24 mouse cellular contexts compared by ENCODE assay signal in genomic region chr14:26625301-26625700, GRCm38 (mm10). TPM values are rescaled to one million over a fixed set of nuclear protein-coding genes. Genes with fewer than 3 reads are reported as not detected.
DNase-seq lines count a peak whose midpoint lies in the region; ATAC-seq and TF ChIP-seq lines count a peak whose summit lies in the region.
"Had no signal": no experiment of that assay in that cellular context is flagged by ENCODE, and none has a peak within 500 bp of the region (broad histone marks: within the 10 kb centered on the region; RNA-seq: fewer than 3 reads in every experiment).

No protein-coding gene starts in this region.

- H3K79me2 ChIP-seq in MEL (ENCODE audit: control insufficient read depth, insufficient read depth, low read length, poor library complexity) = no peaks in the 10 kb centered on the region

- no peak for TF ChIP-seq CTCF in kidney, postnatal 0 days (IDR thresholded peaks at IDR 0.05; ENCODE audit: low read depth)
- TF ChIP-seq CTCF in MEL (IDR thresholded peaks at IDR 0.05 in 2 of 3, conservative IDR thresholded peaks at IDR 0.05 in 1 of 3; ENCODE audit: control insufficient read depth in 1 of 3, insufficient read depth in 1 of 3, low read depth in 2 of 3, low read length in 3 of 3, poor library complexity in 1 of 3, severe bottlenecking in 1 of 3) = no peak

- 0 out of 2 replicates have a peak overlapping the region, but pooled peaks have one; percentile 4 for H3K9ac ChIP-seq in kidney, postnatal 0 days (ENCODE audit: low read depth, low read length)
- H3K9ac ChIP-seq in MEL (ENCODE audit: control insufficient read depth, low read depth, low read length, poor library complexity, severe bottlenecking) = no peak overlapping the region
- H3K9ac ChIP-seq: embryonic facial prominence, embryonic 13.5 days; embryonic facial prominence, embryonic 15.5 days; forebrain, embryonic 12.5 days had no signal

- no peaks in the 10 kb centered on the region for H3K9me3 ChIP-seq in kidney, postnatal 0 days (replicated peaks; ENCODE audit: low read length)
- no peaks in the 10 kb centered on the region for H3K9me3 ChIP-seq in MEL (replicated peaks; ENCODE audit: insufficient read depth, low read length)
- H3K9me3 ChIP-seq: embryonic facial prominence, embryonic 13.5 days; embryonic facial prominence, embryonic 15.5 days; forebrain, embryonic 10.5 days; forebrain, embryonic 12.5 days had no signal

- peaks cover 56% of the 10 kb centered on the region for H3K36me3 ChIP-seq in kidney, postnatal 0 days (ENCODE audit: insufficient read depth, low read length)
- peaks cover 16 to 21% of the 10 kb centered on the region in 2 experiments for H3K36me3 ChIP-seq in MEL (ENCODE audit: control insufficient read depth in 1 of 2, insufficient read depth in 2 of 2, low read length in 2 of 2)

- TF ChIP-seq EP300 in MEL (IDR thresholded peaks at IDR 0.05; ENCODE audit: low read depth in 1 of 2, low read length in 2 of 2) = no peak

- 81% methylated on average over 4 of the region's 4 CpGs for WGBS in kidney, postnatal 0 days

- no peak for ATAC-seq in kidney, postnatal 0 days (replicated peaks; ENCODE audit: low FRiP score, low read depth)
- ATAC-seq: activated CD4-positive, CD25-positive, alpha-beta regulatory T cell, adult 4 months; forebrain, embryonic 14.5 days; forebrain, embryonic 16.5 days had no signal

- H3K27me3 ChIP-seq in kidney, postnatal 0 days (ENCODE audit: insufficient read depth, low read length) = no peaks in the 10 kb centered on the region
- no peaks in the 10 kb centered on the region for H3K27me3 ChIP-seq in MEL (ENCODE audit: control insufficient read depth in 1 of 2, insufficient read depth in 2 of 2, low read length in 2 of 2)
- H3K27me3 ChIP-seq: embryonic facial prominence, embryonic 13.5 days; embryonic facial prominence, embryonic 15.5 days; forebrain, embryonic 12.5 days had no signal

- no peak for TF ChIP-seq POLR2A in MEL (IDR thresholded peaks at IDR 0.05; ENCODE audit: control insufficient read depth in 1 of 2, insufficient read depth in 1 of 2, low read depth in 1 of 2, low read length in 2 of 2, poor library complexity in 1 of 2)

- TF ChIP-seq RAD21 in MEL (IDR thresholded peaks at IDR 0.05; ENCODE audit: low read depth, low read length) = no peak

- H3K27ac ChIP-seq in kidney, postnatal 0 days = no peak overlapping the region
- no peak overlapping the region for H3K27ac ChIP-seq in MEL (ENCODE audit: control insufficient read depth, low read depth, low read length)
- H3K27ac ChIP-seq: embryonic facial prominence, embryonic 13.5 days; embryonic facial prominence, embryonic 15.5 days; forebrain, embryonic 10.5 days; forebrain, embryonic 12.5 days had no signal

- H3K4me2 ChIP-seq in kidney, postnatal 0 days (ENCODE audit: low read length) = no peak overlapping the region
- H3K4me2 ChIP-seq: embryonic facial prominence, embryonic 13.5 days; embryonic facial prominence, embryonic 15.5 days; forebrain, embryonic 12.5 days had no signal

- no peak overlapping the region for H3K4me3 ChIP-seq in kidney, postnatal 0 days (replicated peaks; ENCODE audit: low read depth, low read length)
- no peak overlapping the region for H3K4me3 ChIP-seq in MEL (ENCODE audit: control insufficient read depth in 1 of 2, insufficient read depth in 1 of 2, low read depth in 2 of 2, low read length in 2 of 2)
- H3K4me3 ChIP-seq: embryonic facial prominence, embryonic 13.5 days; embryonic facial prominence, embryonic 15.5 days; erythroblast, embryonic 14.5 days; forebrain, embryonic 10.5 days; forebrain, embryonic 12.5 days had no signal

- no peak for DNase-seq in kidney, postnatal 0 days (ENCODE audit: low spot score)
- no peak for DNase-seq in kidney, adult 11 months
- peak; percentile 49 for DNase-seq in MEL (ENCODE audit: low read depth, low spot score)
- peak; percentile 4 for DNase-seq in NIH3T3 (ENCODE audit: low read depth)
- DNase-seq in T-cell, adult 2 months (ENCODE audit: low spot score) = no peak
- DNase-seq in adipocyte (ENCODE audit: low spot score) = no peak
- DNase-seq: adrenal gland, adult 2 months; adrenal gland, postnatal 10 days; adrenal gland, postnatal 25 days; cerebellum, adult 11 months; cerebellum, adult 18-20 months; cerebellum, adult 8-10 months; cerebellum, adult 9-11 months; cerebellum, postnatal 14 days; cerebellum, postnatal 36 days; embryo, embryonic 11 days had no signal

- no peaks in the 10 kb centered on the region for H3K4me1 ChIP-seq in kidney, postnatal 0 days (replicated peaks; ENCODE audit: insufficient read depth, low read length)
- H3K4me1 ChIP-seq in MEL (ENCODE audit: control insufficient read depth in 1 of 2, insufficient read depth in 2 of 2, low read length in 2 of 2) = peaks cover 8 to 14% of the 10 kb centered on the region in 2 experiments
- H3K4me1 ChIP-seq: embryonic facial prominence, embryonic 13.5 days; embryonic facial prominence, embryonic 15.5 days; forebrain, embryonic 10.5 days; forebrain, embryonic 12.5 days had no signal

TF ChIP-seq in MEL, 35 proteins besides CTCF, POLR2A, EP300 and RAD21:
- TF ChIP-seq MAX (IDR thresholded peaks at IDR 0.05; ENCODE audit: low read length) (0 out of 2 replicates have a peak, but pooled peaks have one; percentile 23), ETS1 (IDR thresholded peaks at IDR 0.05; ENCODE audit: low read depth, low read length) (peak; percentile 44; the same call in 1 of the 2 replicates), SIN3A (IDR thresholded peaks at IDR 0.05; ENCODE audit: low read length) (peak; percentile 36; the same call in 1 of the 2 replicates), CHD2 (IDR thresholded peaks at IDR 0.05; ENCODE audit: low read length) (no peak), ZC3H11A (IDR thresholded peaks at IDR 0.05; ENCODE audit: low read depth, low read length) (no peak), MYB (IDR thresholded peaks at IDR 0.05; ENCODE audit: low read depth, low read length) (no peak), NRF1 (IDR thresholded peaks at IDR 0.05; ENCODE audit: insufficient read depth, low read depth, low read length, poor library complexity, severe bottlenecking) (no peak), MXI1 (IDR thresholded peaks at IDR 0.05; ENCODE audit: low read depth, low read length) (peak; percentile 78; the same call in 1 of the 2 replicates)

RNA-seq across cellular contexts. Expression of gene Arf4, which starts 12.6 kb away (rescaled TPM):
- polyA plus RNA-seq in kidney, postnatal 0 days (2015; fragmentation: Nextera tagmentation; extraction: Ambion mirVana) = 519 and 548 TPM in 2 replicates
- 50.9 and 51.5 TPM in 2 replicates for total RNA-seq in MEL (2012; rRNA removed)
- 10 to 100 TPM in 1 of 2 experiments, not detected in 1; 87.6 TPM for polyA plus RNA-seq in MEL (2012; ENCODE audit: insufficient read depth in 1 of 2, insufficient read length in 2 of 2, low read depth in 1 of 2, low replicate concordance in 2 of 2, missing spikeins in 1 of 2)

RNA-seq across cellular contexts. Expression of gene Pde12, which starts 44.4 kb away (rescaled TPM):
- 8.8 and 9.2 TPM in 2 replicates for polyA plus RNA-seq in kidney, postnatal 0 days (2015; fragmentation: Nextera tagmentation; extraction: Ambion mirVana)
- 15.7 and 18.0 TPM in 2 replicates for total RNA-seq in MEL (2012; rRNA removed)
- 10 to 100 TPM in 1 of 2 experiments, not detected in 1; 19.8 TPM for polyA plus RNA-seq in MEL (2012; ENCODE audit: insufficient read depth in 1 of 2, insufficient read length in 2 of 2, low read depth in 1 of 2, low replicate concordance in 2 of 2, missing spikeins in 1 of 2)

RNA-seq across cellular contexts. Expression of gene Dennd6a, which starts 51.6 kb away (rescaled TPM):
- polyA plus RNA-seq in kidney, postnatal 0 days (2015; fragmentation: Nextera tagmentation; extraction: Ambion mirVana) = 29.2 and 33.6 TPM in 2 replicates
- 13.1 and 14.6 TPM in 2 replicates for total RNA-seq in MEL (2012; rRNA removed)
- 10 to 100 TPM; 13.6 to 40.0 TPM for polyA plus RNA-seq in MEL (2012; ENCODE audit: insufficient read depth in 1 of 2, insufficient read length in 2 of 2, low read depth in 1 of 2, low replicate concordance in 2 of 2, missing spikeins in 1 of 2)

Comparison
In these comparisons a context has a peak if more than half of its experiments do, and no peak if none do; other contexts are left out.
1. DNase-seq: peak in MEL (single experiment) and NIH3T3 (single experiment); none in kidney, postnatal 0 days (single experiment), kidney, adult 11 months (single experiment), T-cell, adult 2 months (single experiment) and adipocyte (single experiment).